Mouse (Mus musculus) ovary, postnatal 14 days (tissue): ENCODE measurements around the gene Osm.

ENCODE experiments used
- DNase-seq: peaks from one replicate; pipeline ENCODE4 v3.0.0; 2022; ENCODE audit warnings: low spot score

Gene Osm

GRCm38 (mm10) chr11:4235665-4236545 is at the start of gene Osm:
Gene Osm (plus strand): TSS chr11:4236420.
- DNase-seq = no peak

DNA sequence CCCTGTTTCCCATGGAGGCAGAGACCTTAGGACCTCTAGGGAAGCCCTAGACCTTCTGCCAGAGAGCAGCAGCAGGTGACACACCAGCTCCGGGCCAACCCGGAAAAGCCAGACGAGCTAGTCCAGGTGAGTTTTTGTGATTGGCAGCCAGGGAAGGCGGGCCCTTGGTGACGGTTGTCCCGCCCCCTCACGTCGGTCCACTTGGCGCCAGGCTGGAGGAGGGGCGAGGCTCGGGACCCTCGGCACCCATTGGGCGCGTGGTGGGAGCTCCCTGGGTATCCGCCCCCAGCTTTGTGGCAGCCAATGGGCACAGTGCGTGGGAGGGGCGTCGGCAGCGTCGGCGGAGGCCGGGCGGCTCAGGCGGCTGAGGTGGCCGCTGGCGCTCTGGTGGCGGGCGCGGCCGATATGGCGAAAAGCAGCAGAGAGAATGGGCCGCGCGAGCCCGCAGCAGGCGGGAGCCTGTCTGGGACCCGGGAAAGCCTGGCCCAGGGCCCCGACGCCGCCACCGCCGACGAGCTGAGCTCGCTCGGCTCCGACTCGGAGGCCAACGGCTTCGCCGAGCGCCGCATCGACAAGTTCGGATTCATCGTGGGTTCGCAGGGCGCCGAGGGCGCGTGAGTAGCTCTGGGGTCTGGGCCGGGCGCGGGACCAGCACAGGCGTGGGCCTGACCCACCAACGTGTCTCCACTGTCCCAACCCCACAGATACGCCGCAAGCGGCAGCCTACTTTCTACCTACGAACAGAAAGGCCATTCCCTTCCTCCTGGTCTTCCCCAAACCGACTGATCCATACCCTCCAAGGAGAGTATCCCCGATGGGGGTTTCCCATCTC is 49.5 kb upstream of the Osm start, which contains the start of gene Tbc1d10a:
Gene Tbc1d10a, plus strand, starts transcription at position 304 of the 832 bp plus-strand sequence.
- peak; percentile 95 for DNase-seq

DNA sequence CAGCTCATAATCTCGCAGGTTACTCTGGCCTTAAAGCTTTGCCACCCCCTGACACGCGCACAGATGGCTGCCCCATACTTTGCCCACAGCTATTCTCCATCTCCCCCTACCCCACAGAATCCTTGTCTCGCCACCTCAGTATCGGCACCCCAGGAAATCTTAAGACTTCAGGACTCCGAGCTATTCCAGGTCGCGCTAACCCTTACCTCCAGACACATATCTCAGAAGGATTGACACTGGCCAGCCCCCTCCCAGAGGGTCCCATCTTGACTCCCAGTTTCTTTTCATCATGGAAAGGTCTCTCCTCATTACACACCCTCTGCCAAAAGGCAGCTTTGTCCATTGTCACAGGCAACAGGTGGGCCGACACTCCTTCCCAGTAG is 48.9 kb upstream of the Osm start:
- DNase-seq = no peak

- DNase-seq = no peak
These were observed 47.0 kb upstream of the Osm start for GRCm38 (mm10) chr11:4189182-4189581.

DNA sequence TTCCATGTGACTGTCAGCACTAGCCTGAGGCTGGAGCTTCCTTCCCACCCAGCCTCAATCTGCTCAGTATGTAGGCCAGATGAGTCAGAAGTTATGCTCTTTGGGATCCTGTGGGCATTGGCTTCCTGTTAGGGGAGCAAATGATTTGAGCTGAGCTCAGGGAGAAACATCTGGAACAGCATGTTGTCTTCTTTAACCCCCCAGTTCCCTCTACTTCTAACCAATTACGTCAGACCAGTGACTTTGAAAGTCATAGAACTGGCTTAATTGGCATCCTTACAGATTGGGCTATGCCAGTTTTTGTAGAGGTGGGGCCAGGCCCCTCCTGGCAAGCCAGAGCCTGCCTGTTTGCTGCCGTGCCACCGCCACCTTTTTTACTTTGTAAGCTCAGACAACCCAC is 45.5 kb upstream of the Osm start:
- DNase-seq = no peak

GRCm38 (mm10) chr11:4192757-4193156 is 43.5 kb upstream of the Osm start:
- no peak for DNase-seq

DNA sequence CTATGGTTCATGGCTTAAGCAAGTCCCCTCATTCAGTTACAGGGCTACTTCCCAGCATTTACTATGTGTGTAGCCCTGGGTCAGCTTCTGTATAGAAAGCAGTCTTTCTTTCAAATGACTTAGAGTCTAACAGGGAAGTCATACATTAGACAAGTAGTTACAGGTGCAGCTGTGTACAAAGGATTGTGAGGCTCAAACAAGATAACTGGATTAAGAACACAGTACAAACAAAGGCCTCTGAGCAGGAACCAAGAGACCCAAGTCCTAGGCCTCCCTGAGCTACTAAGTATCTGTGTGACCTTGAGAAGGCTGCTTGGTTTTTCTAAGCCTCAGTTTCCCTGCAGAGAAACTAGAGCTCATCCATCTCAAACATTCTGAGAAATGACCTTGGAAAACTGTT is 42.8 kb upstream of the Osm start:
- DNase-seq = no peak

DNA sequence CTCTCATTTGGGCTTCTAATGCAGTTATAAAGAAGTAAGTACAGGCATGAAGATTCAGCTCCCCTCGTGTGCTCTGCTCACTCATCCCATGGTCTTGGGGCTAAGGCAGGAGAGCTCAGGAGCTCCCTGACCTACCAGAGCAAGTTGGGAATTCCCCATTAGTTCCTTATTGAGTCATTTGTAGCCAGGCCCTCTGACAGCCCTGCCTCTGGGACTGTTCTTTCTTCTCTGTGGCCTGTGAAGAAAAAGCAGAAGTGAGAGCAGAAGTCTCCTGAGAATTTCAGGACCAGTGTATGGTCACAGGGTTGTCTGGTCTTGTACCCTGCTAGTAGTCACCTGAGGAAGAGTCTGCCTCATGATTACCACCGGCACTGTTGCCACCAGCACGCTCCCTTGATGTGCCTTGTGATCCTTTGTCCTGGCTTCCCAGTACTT is 40.6 kb upstream of the Osm start:
- no peak for DNase-seq

DNA sequence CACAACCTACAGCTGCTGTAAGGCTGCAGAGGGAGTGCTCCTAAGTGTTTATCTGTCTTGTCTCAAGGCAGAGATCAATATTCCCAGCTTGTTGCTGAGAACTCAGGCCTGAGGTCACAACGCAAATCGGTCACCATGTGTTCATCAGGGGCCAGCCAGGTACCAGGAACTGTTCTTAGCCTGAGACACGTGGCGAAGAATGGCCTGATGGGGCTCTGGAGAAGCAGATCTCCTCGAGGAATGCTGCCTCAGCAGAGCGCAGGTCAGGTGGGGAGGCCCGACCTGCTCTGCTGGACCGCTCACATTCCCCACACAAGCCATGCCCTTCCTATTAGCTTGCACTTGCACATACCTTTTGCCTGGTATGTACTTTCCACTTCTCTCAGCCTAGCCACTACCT is 39.6 kb upstream of the Osm start:
- DNase-seq = no peak

DNA sequence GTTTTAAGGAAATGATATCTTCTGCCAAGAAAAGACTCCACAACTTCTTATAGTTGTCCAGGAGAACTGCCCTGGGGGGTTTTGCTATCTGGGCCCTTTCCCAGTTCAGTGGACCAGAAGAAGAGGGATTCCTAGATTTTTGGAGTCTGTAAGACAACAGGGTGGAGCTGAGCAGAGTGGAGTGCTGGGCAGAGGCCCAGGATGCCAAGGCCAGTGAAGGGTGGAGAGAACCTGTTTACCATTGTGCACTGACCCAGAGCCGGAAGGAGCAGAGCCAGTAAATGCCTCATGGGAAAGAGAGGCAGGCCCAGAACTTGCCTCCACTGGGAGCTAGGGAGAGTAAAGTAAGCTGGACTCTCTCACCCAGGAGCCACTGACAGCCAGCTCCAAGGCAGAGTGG is 38.5 kb upstream of the Osm start:
- DNase-seq = no peak

DNA sequence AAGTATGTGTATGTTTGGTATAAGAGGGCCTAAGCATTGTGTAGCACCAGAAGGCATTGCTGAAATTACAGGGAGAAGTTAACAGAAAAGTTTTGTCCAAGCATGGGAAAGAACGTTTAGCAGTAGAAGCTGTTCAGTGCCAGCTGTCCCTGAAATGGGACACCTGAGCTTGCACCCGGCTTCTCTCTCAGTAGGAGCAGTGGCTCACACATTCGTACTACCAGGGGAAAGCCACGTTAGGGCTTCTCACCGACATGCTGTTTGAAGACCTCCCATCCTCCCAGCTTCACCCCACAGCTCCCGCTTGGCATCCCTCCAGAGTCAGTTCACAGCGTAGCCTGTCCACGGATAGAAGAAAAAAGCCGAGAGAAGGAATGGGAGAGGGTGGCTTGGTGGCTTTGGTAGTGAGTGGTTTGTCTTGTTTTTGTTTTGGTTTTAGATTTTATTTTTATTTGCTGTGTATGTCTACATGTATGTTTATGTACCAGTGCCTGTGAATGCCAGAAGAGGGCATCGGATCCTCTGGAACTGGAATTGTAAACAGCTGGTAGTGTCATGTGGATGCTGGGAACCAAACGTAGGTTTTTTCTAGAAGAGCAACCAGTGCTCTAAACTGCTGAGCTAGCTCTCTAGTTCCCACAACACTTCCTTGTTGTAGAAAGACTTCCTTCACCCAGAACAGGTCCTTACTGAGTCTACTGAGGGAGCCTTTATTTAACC is 34.1 kb upstream of the Osm start:
- DNase-seq = no peak

GRCm38 (mm10) chr11:4202995-4203704 is 33.1 kb upstream of the Osm start:
- DNase-seq = no peak

- peak; percentile 34 for DNase-seq
These were observed 32.5 kb upstream of the Osm start for GRCm38 (mm10) chr11:4203705-4204074.

DNA sequence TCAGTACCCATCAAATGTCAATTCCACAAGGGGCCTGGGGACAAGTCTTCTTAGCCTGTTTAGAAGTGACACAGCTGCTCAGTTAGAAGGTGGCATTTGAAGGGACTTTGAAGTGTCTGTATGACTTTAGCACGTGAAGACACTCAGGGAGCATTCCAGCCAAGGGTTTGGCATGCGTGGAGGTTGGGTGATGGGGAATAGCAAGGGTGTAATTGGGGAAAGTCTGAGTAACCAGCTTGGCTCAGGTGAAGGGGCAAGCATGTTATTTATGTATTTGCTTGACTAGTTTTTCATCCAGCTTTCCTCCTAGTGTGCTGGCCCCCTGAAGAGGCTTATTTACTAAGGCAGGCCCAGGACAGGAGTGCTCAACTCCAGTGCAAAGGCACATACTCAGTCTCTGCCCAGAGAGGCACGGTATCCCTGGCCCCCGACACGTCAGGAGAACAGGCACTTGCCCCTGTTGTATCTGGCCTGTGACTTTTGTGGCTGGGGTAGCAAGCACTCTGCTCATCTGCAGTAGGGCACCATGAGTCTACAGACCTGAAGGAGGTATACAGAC is 31.0 kb upstream of the Osm start:
- DNase-seq = no peak

GRCm38 (mm10) chr11:4205951-4206350 is 30.3 kb upstream of the Osm start:
- DNase-seq = no peak

DNA sequence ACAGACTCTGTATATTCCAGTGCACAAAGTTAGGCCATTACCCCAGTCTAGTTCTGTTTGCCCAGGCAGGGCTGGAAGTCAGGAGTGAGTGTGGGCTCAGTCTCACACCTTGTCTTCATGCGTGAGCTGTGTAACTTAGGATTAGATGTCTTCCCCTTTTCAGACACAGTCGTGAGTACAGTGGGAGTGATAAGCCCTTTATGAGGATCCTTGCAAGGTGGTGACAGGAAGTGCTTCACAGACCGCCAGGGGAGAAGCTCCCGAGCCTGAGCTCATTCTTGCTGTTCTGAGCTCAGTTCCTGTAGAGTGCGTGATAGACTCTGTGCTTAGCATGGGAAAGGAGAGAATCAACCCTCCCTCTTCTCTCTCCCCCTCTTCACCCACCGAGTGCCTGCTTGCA is 29.7 kb upstream of the Osm start:
- DNase-seq = no peak

GRCm38 (mm10) chr11:4207655-4208054 is 28.6 kb upstream of the Osm start:
- DNase-seq = no peak

DNA sequence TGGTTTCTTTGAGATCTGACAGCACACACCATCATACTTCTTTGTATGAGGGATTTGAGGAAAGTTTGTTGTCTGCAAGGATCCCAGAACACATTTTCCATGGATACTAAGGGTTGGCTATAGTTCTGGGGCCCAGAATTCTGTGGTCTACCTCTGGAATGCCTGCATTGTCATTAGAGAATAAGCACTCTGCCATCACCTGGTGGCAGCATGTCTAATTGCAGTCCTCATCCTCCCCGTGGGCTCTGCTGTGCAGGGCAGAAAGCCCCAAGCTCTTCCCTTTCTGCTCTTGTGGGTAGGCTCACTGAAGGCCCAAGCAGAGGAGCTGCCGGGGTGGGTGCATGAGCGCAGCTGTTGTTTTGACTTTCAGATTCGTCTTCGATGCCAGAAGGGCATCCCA is 26.7 kb upstream of the Osm start:
- DNase-seq = no peak

DNA sequence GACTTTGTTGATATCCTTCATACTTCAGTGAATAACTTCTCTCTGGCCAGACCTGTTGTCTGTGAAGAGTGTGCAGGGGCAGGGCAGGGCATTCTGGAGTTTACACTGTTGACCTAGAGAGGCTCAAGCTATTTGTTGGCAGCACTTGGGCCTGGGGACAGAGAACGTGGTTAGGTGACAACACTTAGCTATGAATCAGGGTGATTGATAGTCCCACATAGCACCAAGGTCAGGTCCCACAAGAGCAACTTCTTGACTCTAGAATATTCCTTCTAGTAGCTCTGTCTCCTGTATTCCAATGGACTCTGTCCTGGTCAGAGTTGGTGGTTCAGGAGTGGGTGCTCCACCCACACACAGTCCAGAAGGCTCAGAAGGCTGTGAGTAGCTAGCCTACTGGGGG is 25.4 kb upstream of the Osm start:
- DNase-seq = no peak

DNA sequence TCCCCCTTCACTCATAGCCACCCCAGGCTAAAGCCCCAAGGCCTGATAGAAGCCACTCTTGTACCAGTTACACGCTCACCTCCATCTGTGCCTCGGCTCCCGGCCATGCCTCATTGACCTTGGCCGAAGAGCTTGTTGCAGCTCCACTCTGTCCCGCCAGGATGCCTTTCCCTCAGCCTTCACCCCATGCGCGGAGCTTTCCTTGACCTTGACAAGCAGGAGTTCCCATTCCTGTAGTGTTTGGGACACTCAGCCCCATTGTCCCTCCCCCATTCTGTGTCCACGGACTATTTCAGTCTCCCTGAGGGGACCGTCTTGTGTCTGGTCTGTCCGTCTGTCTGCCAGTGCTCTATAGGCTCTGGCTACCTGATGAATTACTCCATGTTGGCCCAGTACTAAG is 23.1 kb upstream of the Osm start:
- no peak for DNase-seq

DNA sequence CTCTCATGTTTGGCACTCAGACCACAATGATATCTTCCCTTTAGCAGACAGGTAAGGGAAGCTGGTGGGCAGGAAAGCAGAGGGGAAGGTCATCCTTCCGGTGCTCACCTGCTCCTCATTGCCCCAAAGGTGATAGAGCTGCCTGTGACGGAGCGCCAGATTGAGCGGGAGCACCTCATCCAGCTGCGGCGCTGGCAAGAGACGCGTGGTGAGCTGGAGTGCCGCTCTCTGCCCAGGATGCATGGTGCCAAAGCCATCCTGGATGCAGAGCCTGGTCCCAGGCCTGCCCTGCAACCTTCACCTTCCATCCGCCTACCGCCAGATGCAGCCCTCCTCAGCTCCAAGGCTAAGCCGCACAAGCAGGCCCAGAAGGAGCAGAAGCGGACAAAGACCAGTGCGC is 21.6 kb upstream of the Osm start:
- no peak for DNase-seq

DNA sequence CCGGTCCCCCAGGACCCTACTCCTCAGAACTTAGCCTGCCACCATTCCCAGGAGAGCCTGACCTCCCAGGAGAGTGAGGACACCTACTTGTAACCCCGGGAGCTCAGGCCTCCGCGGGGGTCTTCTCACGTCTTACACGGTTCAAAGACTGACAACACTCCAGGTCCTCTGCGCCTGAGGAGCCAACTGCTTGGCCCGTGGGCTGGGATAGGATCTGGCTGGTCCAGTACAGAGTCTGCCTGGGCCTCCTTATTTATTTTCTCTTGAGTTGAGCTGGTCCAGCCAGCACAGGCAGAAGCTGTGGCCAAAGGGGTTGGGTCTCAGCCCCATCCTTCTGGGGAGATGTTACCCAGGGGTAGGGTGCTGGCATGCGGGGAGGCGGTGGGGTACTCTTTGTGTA is 21.2 kb upstream of the Osm start:
- no peak for DNase-seq
